Mouse (Mus musculus): ENCODE measurements around the gene Zxdc. TPM values are rescaled to one million over a fixed set of nuclear protein-coding genes. Genes with fewer than 3 reads are reported as not detected.

Zxdc gene
- total RNA-seq, 2 experiments from 2014 or later, result 13.3 to 13.6 TPM

- intact Hi-C loops (cut with DNase I), result loop anchor here (10.0 kb wide), 1 partner anchor 138 kb away; no protein-coding TSS in a partner anchor
These were observed 67.7 kb downstream of the Zxdc start for GRCm38 (mm10) chr6:90437041-90437440.

DNA sequence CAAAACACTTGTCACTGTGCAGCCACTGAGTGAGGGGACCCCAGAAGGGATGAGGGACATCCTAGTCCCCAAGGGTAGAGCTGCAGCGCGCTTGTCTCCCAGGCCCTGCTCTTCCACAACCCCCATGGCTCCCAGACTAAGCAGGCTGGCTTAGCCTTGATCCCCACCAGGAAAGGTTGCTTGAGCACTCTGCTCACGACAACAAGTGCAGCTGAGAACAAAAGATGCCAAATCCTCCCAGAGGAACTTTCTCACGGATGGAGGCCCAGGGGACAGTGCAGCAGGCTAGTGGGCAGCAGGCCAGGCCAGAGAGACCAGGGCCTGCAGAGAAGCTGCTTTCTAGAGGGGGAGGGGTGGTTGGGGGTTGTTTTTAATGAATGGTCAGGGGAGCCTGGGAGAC is 77.6 kb downstream of the Zxdc start:
- intact Hi-C loops (cut with DNase I), result loop anchor here (5.0 kb wide), 1 partner anchor 90 kb away; no protein-coding TSS in a partner anchor
- no peak for DNase-seq

More at GRCm38 (mm10) chr6:90437041-90437440, 67.7 kb downstream of the Zxdc start:
- DNase-seq, result no peak

DNA sequence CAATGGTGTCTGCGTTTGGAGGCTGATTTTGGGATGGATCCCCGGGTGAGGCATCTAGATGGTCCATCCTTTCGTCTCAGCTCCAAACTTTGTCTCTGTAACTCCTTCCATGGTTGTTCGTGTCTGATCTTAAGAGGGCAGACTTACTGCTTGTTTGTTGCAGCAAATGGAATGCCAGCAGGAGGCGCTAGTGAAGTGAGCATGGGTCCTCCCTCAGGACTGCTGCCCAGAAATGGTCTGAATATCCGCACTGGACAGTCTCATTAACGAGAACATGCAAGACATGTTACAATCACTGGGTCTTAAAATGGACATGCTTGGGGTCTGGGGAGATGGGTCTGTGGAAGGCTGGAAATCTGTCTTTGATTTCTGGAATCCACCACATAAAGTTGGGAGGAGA is 80.9 kb downstream of the Zxdc start:
- DNase-seq, result peak; percentile 81 to 89
- intact Hi-C loops (cut with DNase I), result loop anchor here (1.0 kb wide), 1 partner anchor 65 kb away; no protein-coding TSS in a partner anchor

GRCm38 (mm10) chr6:90450697-90451096 is 81.4 kb downstream of the Zxdc start:
- DNase-seq, result peak; percentile 60 to 62
- intact Hi-C loops (cut with DNase I), result loop anchor here (1.0 kb wide), 1 partner anchor 65 kb away; no protein-coding TSS in a partner anchor

GRCm38 (mm10) chr6:90451512-90451911 is 82.2 kb downstream of the Zxdc start:
- no peak for DNase-seq
- intact Hi-C loops (cut with DNase I), result no loop called here

- DNase-seq, result no peak
- intact Hi-C loops (cut with DNase I), result no loop called here
These were observed 83.3 kb downstream of the Zxdc start for GRCm38 (mm10) chr6:90452603-90453002.

Other genes starting within 250 kb of the Zxdc start
- not detected for gene Vmn1r51, start 246.9 kb upstream of the Zxdc start, total RNA-seq (2021)
- gene Vmn1r52, start 194.7 kb upstream of the Zxdc start, total RNA-seq (2021), result not detected
- gene V1ra8, start 166.7 kb upstream of the Zxdc start, total RNA-seq (2021), result not detected
- gene Vmn1r53, start 145.1 kb upstream of the Zxdc start, total RNA-seq (2021), result not detected
- gene Vmn1r54, start 123.2 kb upstream of the Zxdc start, total RNA-seq (2021), result not detected
- gene BC048671, start 68.3 kb upstream of the Zxdc start, total RNA-seq (2021), result not detected
- not detected for gene Chst13, start 44.3 kb upstream of the Zxdc start, total RNA-seq (2021)
- gene Uroc1, start 36.2 kb upstream of the Zxdc start, total RNA-seq (2021), result under 1 TPM in 1 of 2 experiments, not detected in 1; 0.08 TPM
- gene Cfap100, start 59.3 kb downstream of the Zxdc start, total RNA-seq (2021), result under 1 TPM in 1 of 2 experiments, not detected in 1; 0.30 TPM
- gene Klf15, start 93.1 kb downstream of the Zxdc start, total RNA-seq (2021), result 10 to 100 TPM; 36.6 to 38.0 TPM
- 1 to 10 TPM; 2.9 to 4.0 TPM for gene Aldh1l1, start 116.9 kb downstream of the Zxdc start, total RNA-seq (2021)
- gene Slc41a3, start 235.2 kb downstream of the Zxdc start, total RNA-seq (2021), result 10 to 100 TPM; 61.5 to 75.4 TPM

All from gastrocnemius, postnatal 36 days (tissue).